Mouse (Mus musculus): ENCODE measurements around the gene Sema6d.

Sema6d gene

DNA sequence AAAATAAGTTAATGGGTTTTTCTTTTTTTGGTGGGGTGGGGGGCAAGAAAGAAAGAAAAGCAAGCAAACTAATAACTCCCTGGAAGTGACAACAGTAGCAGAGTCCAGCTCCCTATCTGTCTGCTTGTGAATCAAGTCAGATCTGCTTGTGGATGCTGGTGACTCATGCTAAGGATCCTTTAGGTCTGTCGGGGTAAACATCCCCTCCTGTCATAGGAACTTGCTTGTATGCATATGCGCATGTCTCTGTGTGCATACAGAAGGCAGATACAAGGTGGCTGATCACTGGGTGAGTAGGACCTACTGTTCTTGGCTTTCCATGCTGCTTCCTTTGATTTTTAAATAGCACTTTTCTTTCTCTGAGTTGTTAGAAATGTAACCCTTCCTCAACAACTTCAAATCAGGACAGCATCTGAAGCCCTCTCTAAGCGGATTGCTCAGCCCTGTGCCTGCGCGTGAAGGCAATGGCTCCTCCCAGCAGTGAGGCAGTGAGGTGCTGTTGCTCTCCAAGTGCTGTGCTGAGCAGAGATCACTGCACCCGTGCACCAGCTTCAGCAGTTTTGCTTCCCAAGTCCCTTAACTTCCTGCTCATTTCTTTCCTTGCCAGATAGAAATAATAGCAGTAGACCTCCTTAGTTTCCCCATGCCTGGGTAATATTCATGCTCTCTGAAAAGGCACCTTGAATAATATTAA, 550.9 kb downstream of the Sema6d start:
- DNase-seq (ENCODE audit: extremely low read depth, low read depth, low spot score), result no peak

DNA sequence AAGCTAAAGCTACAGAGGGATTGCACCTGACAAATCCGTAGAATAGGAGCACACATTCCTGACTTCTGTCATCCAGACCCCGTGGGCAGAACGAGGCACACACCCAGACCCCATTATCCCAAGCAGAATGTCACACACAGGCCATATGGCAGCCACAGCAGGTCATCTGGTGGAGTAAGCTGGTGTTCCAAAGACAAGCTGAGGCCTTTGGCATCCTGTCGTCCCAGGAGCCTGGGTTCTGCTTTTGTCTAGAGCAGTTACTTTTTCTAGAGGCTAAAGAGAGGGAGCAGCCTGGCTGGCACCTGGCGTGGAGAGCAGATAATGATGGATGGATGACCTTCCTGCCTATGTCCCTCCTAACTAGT, 551.4 kb downstream of the Sema6d start:
- no peak for DNase-seq (ENCODE audit: extremely low read depth, low read depth, low spot score)

DNA sequence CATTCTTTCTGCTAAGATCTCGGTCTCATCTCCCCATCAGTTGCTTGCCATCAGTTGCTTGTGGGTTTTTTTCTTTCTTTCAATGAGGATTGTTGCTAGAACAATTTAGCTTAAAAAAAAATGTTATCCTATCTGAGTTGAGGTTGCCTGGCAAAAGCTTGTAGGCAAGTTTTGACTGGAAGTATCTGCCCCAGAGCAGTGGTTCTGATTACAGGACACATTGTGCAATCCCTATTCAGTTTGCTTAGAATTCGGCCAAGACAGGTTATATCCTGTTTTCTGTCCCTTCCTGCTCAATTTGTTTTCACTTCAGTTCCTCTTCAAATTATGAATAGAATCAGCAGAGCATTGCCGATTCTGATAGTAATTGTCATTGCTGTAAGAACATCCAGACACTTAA, 552.4 kb downstream of the Sema6d start:
- DNase-seq (ENCODE audit: extremely low read depth, low read depth, low spot score), result peak; percentile 43

DNA sequence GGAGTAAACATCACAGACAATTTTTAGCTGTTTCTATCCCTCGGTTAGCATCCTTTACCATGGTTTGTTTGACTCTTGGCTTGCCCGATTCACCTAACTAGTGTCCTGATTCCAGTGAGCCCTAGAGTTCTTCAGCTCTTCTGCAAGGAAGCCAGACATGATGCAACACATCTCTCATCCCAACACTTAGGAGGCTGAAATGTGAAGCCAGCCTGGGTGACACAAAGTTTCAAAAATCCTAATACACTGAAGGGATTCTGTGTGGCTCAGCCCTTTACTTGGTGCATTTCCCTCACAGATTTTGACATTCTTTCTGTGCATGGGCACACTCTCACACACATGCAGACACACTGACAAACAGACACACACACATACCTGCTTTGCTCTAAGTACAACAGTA, 560.8 kb downstream of the Sema6d start:
- DNase-seq (ENCODE audit: extremely low read depth, low read depth, low spot score), result no peak

DNA sequence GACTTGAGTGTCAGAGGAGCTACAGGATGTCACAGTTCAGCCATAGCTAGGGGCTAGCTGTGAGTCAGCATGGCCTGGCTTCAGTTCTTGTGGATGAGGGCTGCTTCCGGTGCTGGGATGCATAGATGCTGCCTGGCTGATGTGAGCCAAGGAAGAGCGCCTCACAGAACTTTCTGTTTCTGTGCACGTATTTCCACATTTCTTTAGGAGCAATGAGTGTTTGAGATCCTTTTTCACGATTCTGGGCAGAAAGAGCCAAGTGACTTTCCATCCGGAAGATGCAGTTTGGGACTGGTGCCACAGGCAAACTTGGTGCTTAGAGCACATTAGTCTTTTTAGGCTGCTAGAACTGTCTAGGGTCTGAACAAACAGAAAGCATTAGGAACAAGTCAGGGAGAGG, 561.4 kb downstream of the Sema6d start:
- no peak for DNase-seq (ENCODE audit: extremely low read depth, low read depth, low spot score)

DNA sequence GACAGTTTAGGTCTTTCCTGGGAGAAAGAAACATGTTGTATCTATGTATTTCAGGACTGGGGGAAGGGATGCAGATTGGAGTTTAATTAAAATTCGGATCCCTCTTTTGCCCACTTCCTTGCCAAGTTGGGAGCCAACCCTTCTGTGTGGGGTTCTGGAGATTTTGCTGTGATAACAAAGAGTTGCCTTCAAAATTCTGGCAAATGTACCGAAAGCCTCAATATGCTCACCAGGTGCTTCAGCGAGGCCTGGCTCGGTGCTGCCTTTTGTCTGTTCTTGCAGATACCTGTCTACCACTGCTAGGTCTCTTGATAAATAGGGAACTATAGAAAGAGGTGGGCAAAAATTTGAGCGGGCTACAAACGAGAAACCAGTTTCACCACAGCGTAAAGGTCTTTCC, 563.4 kb downstream of the Sema6d start:
- DNase-seq (ENCODE audit: extremely low read depth, low read depth, low spot score), result no peak

DNA sequence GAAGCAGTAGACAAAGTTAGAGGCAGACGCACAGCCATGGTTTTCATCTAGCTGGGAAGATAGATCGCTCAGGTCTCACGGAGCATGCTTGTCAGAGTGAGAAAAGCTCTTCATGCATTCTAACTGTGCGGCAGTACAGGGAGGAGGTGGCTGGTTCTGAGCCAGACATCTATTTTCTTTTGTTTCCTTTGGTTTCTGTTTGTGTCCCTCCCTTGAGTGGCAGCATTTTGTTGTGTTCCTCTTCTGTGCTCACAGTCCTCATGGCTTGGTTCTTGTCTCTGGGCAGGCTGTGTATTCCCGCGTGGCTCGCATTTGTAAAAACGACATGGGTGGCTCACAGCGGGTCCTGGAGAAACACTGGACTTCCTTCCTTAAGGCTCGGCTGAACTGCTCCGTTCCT, 567.6 kb downstream of the Sema6d start:
- no peak for DNase-seq (ENCODE audit: extremely low read depth, low read depth, low spot score)

DNA sequence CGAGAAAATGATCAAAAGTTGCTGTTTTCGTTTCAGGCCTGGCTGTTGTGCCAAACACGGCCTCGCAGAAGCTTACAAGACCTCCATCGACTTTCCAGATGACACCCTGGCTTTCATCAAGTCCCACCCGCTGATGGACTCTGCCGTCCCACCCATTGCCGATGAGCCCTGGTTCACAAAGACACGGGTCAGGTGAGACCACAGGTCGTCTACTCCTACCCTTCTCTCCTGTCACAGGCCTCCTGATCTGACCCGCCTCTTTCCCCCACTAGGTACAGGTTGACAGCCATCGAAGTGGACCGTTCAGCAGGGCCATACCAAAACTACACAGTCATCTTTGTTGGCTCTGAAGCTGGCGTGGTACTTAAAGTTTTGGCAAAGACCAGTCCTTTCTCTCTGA, 568.6 kb downstream of the Sema6d start:
- no peak for DNase-seq (ENCODE audit: extremely low read depth, low read depth, low spot score)

DNA sequence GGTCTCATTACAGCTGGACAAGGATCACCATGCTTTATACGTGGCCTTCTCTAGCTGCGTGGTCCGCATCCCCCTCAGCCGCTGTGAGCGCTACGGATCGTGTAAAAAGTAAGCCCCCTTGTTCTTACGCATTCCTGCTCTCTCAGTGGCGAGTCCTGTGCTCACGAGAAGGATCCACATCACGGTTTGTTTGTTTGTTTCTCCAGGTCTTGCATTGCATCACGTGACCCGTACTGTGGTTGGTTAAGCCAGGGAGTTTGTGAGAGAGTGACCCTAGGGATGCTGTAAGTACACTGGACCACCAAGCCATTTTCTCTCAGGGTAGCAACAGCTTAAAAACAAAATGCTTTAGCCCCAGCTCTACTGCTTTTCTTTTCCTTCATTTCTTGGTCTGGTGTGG, 569.8 kb downstream of the Sema6d start:
- DNase-seq (ENCODE audit: extremely low read depth, low read depth, low spot score), result no peak

DNA sequence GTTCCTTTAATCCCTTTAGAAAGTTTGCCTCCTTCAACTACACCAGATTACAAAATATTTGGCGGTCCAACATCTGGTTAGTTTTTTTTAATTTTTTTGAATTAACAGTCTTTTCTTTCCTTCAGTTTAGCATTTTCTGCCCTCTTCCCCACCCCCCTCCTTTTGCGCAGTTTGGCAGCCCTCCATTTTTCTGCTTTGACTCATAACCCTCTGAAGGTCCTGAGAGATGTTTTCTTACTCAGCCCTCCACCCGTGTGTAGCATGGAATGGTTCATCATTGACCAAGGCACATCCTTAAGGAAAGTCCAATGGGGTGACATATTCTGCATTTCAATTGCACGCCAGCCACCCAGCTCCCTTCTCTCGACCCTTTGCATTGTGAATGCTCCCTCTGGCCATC, 570.9 kb downstream of the Sema6d start:
- DNase-seq (ENCODE audit: extremely low read depth, low read depth, low spot score), result no peak

DNA sequence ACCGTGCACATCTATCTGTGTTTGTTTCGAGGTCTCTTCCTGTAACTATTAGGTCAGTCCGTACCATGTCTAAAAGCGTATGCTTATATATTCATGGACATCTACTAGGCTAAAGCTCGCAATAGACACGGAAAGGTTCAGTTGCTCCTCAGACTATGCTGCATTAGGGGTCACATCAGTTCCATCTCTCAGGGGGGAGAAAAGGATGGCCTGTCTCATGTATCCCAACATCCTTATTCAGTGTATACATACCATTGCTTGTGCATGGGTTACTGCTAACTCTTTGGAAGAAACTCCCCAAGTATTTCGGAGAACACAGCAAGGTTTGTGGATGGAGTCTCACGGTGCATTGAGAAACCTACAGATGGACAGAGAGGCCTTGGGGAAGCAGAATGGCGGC, 571.5 kb downstream of the Sema6d start:
- DNase-seq (ENCODE audit: extremely low read depth, low read depth, low spot score), result no peak

DNA sequence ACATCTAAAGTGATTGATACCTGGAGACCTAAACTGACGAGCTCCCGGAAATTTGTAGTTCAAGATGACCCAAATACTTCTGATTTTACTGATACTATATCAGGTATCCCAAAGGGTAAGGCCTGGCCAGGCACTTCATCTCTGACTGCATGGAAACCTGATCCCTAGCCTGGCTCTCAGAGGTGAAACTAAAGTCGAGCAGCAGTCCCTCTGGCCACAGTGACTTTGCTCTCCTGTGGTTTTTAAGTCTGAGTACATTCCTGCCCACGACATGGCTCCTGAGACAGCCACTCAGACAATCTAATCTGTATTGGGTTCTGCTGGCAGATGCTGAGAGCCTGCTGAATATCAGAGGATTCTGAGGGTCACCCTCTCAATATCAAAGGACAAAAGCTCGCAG, 572.5 kb downstream of the Sema6d start:
- no peak for DNase-seq (ENCODE audit: extremely low read depth, low read depth, low spot score)

DNA sequence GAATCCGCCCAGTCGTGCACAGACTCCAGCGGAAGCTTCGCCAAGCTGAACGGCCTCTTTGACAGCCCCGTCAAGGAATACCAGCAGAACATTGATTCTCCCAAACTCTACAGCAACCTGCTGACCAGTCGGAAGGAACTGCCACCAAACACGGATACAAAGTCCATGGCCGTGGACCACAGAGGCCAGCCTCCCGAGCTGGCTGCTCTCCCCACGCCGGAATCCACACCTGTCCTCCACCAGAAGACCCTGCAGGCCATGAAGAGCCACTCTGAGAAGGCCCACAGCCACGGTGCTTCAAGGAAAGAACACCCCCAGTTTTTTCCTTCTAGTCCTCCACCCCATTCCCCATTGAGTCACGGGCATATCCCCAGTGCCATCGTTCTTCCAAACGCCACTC, 574.4 kb downstream of the Sema6d start:
- no peak for DNase-seq (ENCODE audit: extremely low read depth, low read depth, low spot score)

DNA sequence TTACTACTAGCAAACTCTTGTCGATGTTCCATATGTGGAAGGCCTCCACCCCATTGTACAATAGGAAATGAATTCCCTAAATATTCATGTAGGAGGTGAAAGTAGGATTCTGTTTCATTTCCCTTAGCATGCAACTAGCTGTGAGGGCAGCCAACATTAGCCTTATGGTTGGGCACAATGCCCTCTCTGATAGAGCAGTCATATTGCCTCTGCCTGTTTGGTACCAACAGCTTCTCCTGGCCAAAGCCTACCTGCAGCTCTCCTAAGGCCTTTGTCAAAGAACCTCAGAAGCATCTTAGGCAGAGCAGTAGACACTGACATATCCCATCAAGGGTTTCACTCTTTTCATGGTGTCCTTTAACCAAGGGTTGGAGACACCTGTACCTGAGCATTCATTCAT, 578.7 kb downstream of the Sema6d start:
- no peak for DNase-seq (ENCODE audit: extremely low read depth, low read depth, low spot score)

DNA sequence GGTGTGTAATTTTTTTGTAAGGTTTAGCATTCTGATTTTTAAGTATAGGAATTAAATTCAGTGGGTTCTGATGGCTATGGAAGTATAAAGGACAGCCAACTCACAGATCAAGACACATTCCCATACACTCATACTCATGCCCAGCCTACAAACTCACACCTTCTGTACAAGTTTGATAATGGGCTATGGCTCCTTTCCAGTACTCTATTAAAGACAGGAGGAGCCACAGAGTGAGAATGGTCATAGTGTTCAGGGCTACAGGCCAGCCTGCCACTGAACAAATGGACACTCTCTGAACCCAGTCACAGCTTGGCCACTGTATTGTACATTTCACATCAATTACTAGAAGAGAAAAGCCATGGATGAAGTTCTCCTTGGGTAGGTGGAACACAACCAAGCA, 583.3 kb downstream of the Sema6d start:
- no peak for DNase-seq (ENCODE audit: extremely low read depth, low read depth, low spot score)

DNA sequence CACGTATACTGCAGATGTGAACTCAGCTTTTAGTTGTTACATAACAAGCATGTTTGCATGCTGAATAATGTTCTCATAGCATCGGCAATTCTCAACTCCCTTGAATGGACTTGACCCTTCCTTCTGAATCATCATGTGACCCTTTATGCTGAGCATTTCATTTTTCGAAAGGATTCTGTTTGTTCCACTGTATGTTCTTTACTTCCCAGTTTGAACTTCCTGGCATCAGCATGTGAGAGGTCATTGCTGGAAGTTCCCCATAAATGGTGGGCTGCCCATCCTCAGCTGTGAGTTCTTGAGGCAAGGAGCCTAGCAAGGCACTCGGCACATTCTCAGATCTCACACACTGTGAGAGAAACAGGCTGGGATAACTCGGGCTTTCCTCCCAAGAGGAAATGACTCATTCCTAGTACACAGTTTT, 594.7 kb downstream of the Sema6d start:
- no peak for DNase-seq (ENCODE audit: extremely low read depth, low read depth, low spot score)

DNA sequence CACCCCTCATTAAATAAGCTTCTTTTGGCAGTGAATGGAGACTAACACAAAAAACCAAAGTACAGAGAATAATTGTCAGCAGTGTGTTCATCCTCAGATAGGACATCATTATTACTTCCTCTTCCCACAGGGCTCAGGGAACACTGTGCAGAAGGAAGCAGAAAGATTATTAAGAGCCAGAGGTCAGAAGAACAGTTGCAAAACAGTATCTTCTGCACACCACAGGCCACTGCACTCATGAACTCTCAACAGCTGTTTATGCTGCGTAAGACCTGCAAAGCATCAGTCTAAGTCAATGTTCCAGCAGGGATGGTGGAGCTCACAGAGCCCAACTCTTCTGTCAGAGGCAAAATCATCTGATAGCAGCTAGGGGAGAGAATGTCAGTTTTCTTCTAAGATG, 600.6 kb downstream of the Sema6d start:
- DNase-seq (ENCODE audit: extremely low read depth, low read depth, low spot score), result no peak

DNA sequence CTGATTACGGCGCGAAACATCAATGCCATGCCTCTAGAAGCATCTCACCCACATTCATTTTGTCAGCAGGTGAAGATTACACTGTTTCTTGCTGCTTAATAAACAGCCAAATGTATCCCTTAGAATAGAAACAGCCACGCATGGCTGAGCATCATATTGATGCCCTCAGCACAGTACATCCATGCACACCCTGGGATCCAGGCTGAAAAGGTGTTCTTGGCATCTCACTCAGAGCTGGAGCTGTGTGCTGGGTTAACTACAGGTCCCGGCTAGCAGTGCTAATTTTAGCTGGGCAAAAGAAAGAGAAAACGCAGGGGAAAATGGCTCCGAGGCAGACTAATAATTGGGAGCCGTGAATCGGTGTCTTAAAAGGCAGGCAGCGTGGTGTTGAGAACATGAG, 612.9 kb downstream of the Sema6d start:
- no peak for DNase-seq (ENCODE audit: extremely low read depth, low read depth, low spot score)

DNA sequence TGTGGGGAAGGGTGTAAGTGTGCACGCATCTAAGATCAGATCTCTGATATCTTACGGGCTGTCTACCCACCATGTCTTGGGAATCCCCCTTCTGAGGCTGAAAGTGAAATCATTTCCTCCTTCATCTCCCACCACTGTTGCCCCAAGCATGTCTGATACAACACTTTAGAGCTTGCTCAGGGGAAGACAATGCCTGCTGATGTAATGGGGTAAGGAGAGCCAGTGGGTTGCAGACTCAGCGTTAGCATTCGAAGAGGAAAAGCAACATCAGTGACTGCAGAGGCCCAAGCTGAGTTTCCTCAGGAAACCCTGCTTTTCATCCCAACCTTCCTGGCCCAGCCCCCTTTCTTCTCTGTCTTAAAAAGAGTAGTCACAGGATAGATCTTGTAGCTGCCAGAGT, 615.2 kb downstream of the Sema6d start:
- DNase-seq (ENCODE audit: extremely low read depth, low read depth, low spot score), result no peak

DNA sequence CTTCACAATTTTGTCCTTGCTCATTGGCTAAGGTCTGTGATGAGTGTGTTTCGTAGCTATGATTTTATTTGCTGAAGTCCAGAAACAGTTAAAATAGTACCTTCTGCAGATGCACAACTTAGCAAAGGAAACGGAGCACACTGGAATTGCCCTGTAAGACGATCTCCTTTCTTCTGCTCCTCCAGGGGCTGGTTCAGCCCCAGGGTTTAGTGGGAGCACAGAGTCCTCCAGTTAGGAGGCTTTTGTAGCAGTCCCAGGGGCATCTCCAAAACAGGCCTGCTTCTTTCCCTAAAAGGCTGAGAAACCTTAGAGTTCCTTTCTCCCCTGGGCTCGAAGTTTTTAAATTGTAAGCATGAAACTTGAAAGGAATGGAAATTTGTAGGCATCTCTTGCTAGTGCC, 616.0 kb downstream of the Sema6d start:
- DNase-seq (ENCODE audit: extremely low read depth, low read depth, low spot score), result no peak

DNA sequence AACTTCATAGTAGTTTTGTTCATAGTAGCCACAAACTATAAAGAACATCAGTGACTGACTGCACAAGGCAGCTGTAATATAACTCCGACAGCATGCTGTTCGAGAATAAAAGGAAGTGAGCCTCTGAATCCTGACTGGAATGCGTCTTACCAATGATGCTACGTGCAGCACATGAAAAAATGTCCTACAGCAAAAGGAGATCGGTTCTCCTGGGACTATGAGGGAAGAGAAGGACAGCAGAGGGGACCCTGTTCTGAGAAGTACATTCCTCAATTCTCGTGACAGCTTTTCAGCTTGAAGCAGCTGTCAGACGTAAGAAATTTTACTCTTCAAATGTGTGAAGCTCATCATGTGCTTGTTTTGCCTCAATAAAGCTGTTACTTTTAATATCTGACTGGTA, 617.1 kb downstream of the Sema6d start:
- DNase-seq (ENCODE audit: extremely low read depth, low read depth, low spot score), result no peak

Data from fat pad, adult 2 months (tissue).